Mouse (Mus musculus) kidney, postnatal 0 days (tissue): ENCODE results near the gene Cdkn1b. TPM values are rescaled to one million over a fixed set of nuclear protein-coding genes. Genes with fewer than 3 reads are reported as not detected.

Experiments
- ATAC-seq: fragments of 200-750 bp; cut with Nextera tagmentation; replicated peaks from 2 replicates; pipeline ENCODE4 v1.8.0; 2017; ENCODE audit warnings: low read depth, moderate number of reproducible peaks, moderate TSS enrichment, moderate library complexity; ENCODE audit not compliant: low FRiP score
- DNase-seq: peaks from one replicate; pipeline ENCODE4 v3.0.0-alpha.2; 2016; ENCODE audit warnings: low spot score
- H3K27ac ChIP-seq: fragments of 300-500 bp; sonication (generic); 2 replicates; pipeline ENCODE4 v1.5.1; 2014; ENCODE audit warnings: mild to moderate bottlenecking
- H3K27me3 ChIP-seq: fragments of 300-500 bp; sonication (generic); 2 replicates; pipeline ENCODE4 v1.6.1; 2014; ENCODE audit warnings: low read length, mixed read lengths; ENCODE audit not compliant: insufficient read depth
- H3K36me3 ChIP-seq: fragments of 300-500 bp; sonication (generic); 2 replicates; pipeline ENCODE4 v1.6.1; 2014; ENCODE audit warnings: low read length, mixed read lengths; ENCODE audit not compliant: insufficient read depth
- H3K4me1 ChIP-seq: fragments of 300-500 bp; sonication (generic); replicated peaks from 2 replicates; pipeline ENCODE4 v1.6.1; 2014; ENCODE audit warnings: antibody characterized with exemption, low read length, mixed read lengths; ENCODE audit not compliant: insufficient read depth
- H3K4me2 ChIP-seq: fragments of 300-500 bp; sonication (generic); 2 replicates; pipeline ENCODE4 v1.6.1; 2014; ENCODE audit warnings: mild to moderate bottlenecking, low read length, moderate library complexity, mixed read lengths
- H3K4me3 ChIP-seq: fragments of 300-500 bp; sonication (generic); replicated peaks from 2 replicates; pipeline ENCODE4 v1.5.1; 2014; ENCODE audit warnings: low read depth, low read length
- H3K9ac ChIP-seq: fragments of 300-500 bp; sonication (generic); 2 replicates; pipeline ENCODE4 v1.6.1; 2014; ENCODE audit warnings: low read depth, low read length
- H3K9me3 ChIP-seq: fragments of 300-500 bp; sonication (generic); replicated peaks from 2 replicates; pipeline ENCODE4 v1.6.1; 2016; ENCODE audit warnings: low read length, inconsistent platforms, mixed read lengths
- CTCF ChIP-seq: IDR thresholded peaks from 2 replicates; pipeline ENCODE4 v1.5.1; 2016; ENCODE audit warnings: antibody characterized with exemption, low read depth, mild to moderate bottlenecking, moderate library complexity
- WGBS: fragments of 180-500 bp; shearing (Covaris S2); extraction: QIAGEN DNeasy Blood & Tissue Kit; methylation state at CpG from one replicate; pipeline ENCODE4 v1.1.7; 2014; 5-methylcytosine and 5-hydroxymethylcytosine counted together
- polyA plus RNA-seq: library from polyadenylated mRNA; unstranded; fragments of >200 nt; fragmentation: Nextera tagmentation; extraction: Ambion mirVana; gene quantifications from 2 replicates; pipeline ENCODE4 v1.2.1, GENCODE M21; 2015

The Cdkn1b gene
- polyA plus RNA-seq, 1 experiment from 2014 or later: 25.1 TPM

GRCm38 (mm10) chr6:134877892-134878291 lies 42.3 kb upstream of the Cdkn1b start:
- WGBS: 73% methylated on average over 1 of the region's 1 CpGs
- Histone ChIP-seq H3K4me2 (no peak overlapping the region), H3K27ac (no peak overlapping the region), H3K4me3 (no peak overlapping the region), H3K36me3 (no peaks in the 10 kb centered on the region), H3K9ac (no peak overlapping the region), H3K9me3 (no peaks in the 10 kb centered on the region), H3K27me3 (no peaks in the 10 kb centered on the region), H3K4me1 (no peaks in the 10 kb centered on the region)
- ATAC-seq: no peak
- no peak for TF ChIP-seq CTCF
- DNase-seq: no peak

DNA sequence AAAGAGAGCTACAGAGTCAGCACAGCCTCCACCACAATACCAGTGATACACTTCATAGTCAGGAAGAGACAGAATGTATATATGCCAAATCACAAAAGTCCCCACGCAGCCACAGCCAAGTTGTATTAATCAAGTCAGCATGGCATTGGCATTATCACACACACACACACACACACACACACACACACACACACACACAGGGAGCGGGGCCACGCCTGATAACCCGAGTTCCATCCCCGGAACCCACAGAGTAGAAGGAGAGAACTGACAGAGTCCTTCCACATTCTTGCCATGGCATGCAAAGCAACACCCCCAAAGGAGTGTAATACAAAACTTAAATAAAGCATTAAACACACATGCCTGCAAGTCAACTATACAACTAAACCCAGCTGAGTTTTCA lies 40.6 kb upstream of the Cdkn1b start:
- H3K27me3 ChIP-seq: no peaks in the 10 kb centered on the region
- H3K4me3 ChIP-seq: no peak overlapping the region
- 91% methylated on average over 5 of the region's 5 CpGs for WGBS
- H3K4me1 ChIP-seq: no peaks in the 10 kb centered on the region
- H3K36me3 ChIP-seq: no peaks in the 10 kb centered on the region
- H3K4me2 ChIP-seq: no peak overlapping the region
- no peak for TF ChIP-seq CTCF
- H3K9me3 ChIP-seq: no peaks in the 10 kb centered on the region
- H3K27ac ChIP-seq: no peak overlapping the region
- DNase-seq (no peak), ATAC-seq (no peak)
- H3K9ac ChIP-seq: no peak overlapping the region

- 68% methylated on average over 2 of the region's 2 CpGs for WGBS
- no peak overlapping the region for H3K4me3 ChIP-seq
- no peaks in the 10 kb centered on the region for H3K9me3 ChIP-seq
- H3K9ac ChIP-seq: no peak overlapping the region
- no peaks in the 10 kb centered on the region for H3K27me3 ChIP-seq
- H3K27ac ChIP-seq: no peak overlapping the region
- H3K4me1 ChIP-seq: no peaks in the 10 kb centered on the region
- ATAC-seq (no peak), DNase-seq (no peak)
- no peak overlapping the region for H3K4me2 ChIP-seq
- no peaks in the 10 kb centered on the region for H3K36me3 ChIP-seq
- TF ChIP-seq CTCF: no peak
Measured at GRCm38 (mm10) chr6:134880046-134880445, 40.2 kb upstream of the Cdkn1b start.

DNA sequence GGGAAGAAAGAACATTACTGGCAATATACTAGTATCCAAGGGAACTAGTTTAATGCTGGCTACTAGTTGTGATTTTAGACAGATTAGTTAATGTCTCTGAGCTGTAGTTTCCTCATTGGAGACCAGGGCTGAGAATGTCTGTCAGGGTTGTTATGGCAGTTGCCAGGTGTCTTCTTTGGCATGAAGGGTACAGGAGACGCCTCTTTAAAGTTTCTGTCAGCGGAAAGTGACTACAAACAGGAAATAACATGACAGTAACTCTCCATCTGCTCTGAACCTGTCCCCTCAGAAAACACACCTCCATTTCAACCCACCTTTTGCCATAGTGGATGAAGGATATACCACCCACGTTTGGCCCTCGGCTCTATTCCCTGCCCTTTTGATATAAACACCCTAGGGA lies 36.5 kb upstream of the Cdkn1b start:
- peaks cover 4% of the 10 kb centered on the region; the same call in 1 of the 2 replicates for H3K4me1 ChIP-seq
- no peak for DNase-seq
- no peak overlapping the region for H3K4me2 ChIP-seq
- no peak overlapping the region for H3K27ac ChIP-seq
- no peak overlapping the region for H3K4me3 ChIP-seq
- H3K9ac ChIP-seq: no peak overlapping the region
- WGBS: 87% methylated on average over 4 of the region's 4 CpGs
- H3K36me3 ChIP-seq: no peaks in the 10 kb centered on the region
- H3K9me3 ChIP-seq: no peaks in the 10 kb centered on the region
- no peaks in the 10 kb centered on the region for H3K27me3 ChIP-seq
- ATAC-seq: no peak
- no peak for TF ChIP-seq CTCF

DNA sequence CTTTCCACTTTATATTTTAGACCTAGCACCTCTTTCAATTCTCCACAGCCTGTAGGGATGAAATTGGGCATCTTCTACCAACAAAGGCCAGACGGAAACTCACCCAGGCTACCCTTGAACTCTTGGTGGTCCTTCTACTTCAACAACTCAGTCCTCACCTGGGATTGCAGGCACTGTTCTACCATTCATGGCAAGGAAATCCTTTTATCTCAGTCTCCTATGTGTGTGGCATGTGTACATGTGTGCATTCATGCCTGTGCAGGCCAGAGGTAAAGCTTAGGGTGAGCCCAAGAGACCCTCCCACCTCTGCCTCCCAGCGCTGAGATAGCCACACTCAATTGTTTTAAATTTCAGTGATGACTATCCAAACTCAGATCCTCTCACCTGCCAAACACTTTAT lies 34.7 kb upstream of the Cdkn1b start:
- 89% methylated on average over 2 of the region's 2 CpGs for WGBS

GRCm38 (mm10) chr6:134886475-134886874 lies 33.7 kb upstream of the Cdkn1b start:
- no peaks in the 10 kb centered on the region for H3K27me3 ChIP-seq
- H3K4me3 ChIP-seq: no peak overlapping the region
- no peak overlapping the region for H3K27ac ChIP-seq
- peaks cover 4% of the 10 kb centered on the region; the same call in 1 of the 2 replicates for H3K4me1 ChIP-seq
- DNase-seq (no peak), ATAC-seq (no peak)
- WGBS: 88% methylated on average over 8 of the region's 8 CpGs
- H3K9ac ChIP-seq: no peak overlapping the region
- no peaks in the 10 kb centered on the region for H3K36me3 ChIP-seq
- H3K9me3 ChIP-seq: no peaks in the 10 kb centered on the region
- TF ChIP-seq CTCF: no peak
- H3K4me2 ChIP-seq: no peak overlapping the region

More for the DNA sequence above, 34.7 kb upstream of the Cdkn1b start:
- H3K9ac ChIP-seq: no peak overlapping the region
- no peak for ATAC-seq
- H3K27ac ChIP-seq: no peak overlapping the region
- no peaks in the 10 kb centered on the region for H3K27me3 ChIP-seq
- no peak overlapping the region for H3K4me3 ChIP-seq
- no peak for TF ChIP-seq CTCF
- H3K9me3 ChIP-seq: no peaks in the 10 kb centered on the region
- H3K4me1 ChIP-seq: peaks cover 4% of the 10 kb centered on the region; the same call in 1 of the 2 replicates
- H3K36me3 ChIP-seq: no peaks in the 10 kb centered on the region
- no peak for DNase-seq
- H3K4me2 ChIP-seq: no peak overlapping the region

GRCm38 (mm10) chr6:134887008-134887407 lies 33.2 kb upstream of the Cdkn1b start:
- Histone ChIP-seq H3K36me3 (no peaks in the 10 kb centered on the region), H3K9me3 (no peaks in the 10 kb centered on the region), H3K9ac (no peak overlapping the region), H3K4me2 (no peak overlapping the region), H3K4me3 (no peak overlapping the region), H3K27ac (no peak overlapping the region), H3K4me1 (peaks cover 4% of the 10 kb centered on the region; the same call in 1 of the 2 replicates), H3K27me3 (no peaks in the 10 kb centered on the region)
- no peak for TF ChIP-seq CTCF
- DNase-seq: no peak
- no peak for ATAC-seq
- WGBS: 44% methylated on average over 5 of the region's 5 CpGs
